29 mouse cellular contexts compared by ENCODE assay signal in the genomic region with DNA sequence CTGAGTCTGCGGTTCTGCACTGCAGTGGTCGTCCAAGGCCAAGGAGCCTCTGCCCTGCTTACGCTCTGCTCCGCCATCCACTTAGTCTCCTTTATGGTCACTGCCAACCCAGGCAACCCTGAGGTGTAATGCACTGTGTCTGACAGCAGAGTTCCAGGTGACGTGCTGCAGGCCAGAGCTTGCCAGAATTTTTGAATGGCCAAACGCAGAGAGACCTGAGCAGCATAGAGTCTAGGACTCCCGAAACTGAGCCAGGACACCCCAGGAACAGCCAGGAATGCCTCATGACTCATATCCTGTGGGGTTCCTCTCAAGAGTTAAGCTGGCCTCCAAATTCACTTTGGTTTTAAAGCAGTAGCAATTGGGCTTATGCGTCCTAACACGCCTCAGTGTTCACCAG.
DNase-seq lines count a peak whose midpoint lies in the region; ATAC-seq and TF ChIP-seq lines count a peak whose summit lies in the region.
"Had no signal": no experiment of that assay in that cellular context is flagged by ENCODE, and none has a peak within 500 bp of the region (broad histone marks: within the 10 kb centered on the region; RNA-seq: fewer than 3 reads in every experiment).

No protein-coding gene starts in this region.

- no peak overlapping the region for H3K4me3 ChIP-seq in cerebellum, adult 2 months (replicated peaks; ENCODE audit: insufficient read depth, low read depth, low read length)
- no peak overlapping the region for H3K4me3 ChIP-seq in hindbrain, embryonic 12.5 days
- no peak overlapping the region for H3K4me3 ChIP-seq in hindbrain, postnatal 0 days (ENCODE audit: low read length)
- H3K4me3 ChIP-seq in midbrain, embryonic 16.5 days (ENCODE audit: low read depth, low read length) = no peak overlapping the region
- H3K4me3 ChIP-seq: erythroblast, embryonic 14.5 days; forebrain, embryonic 12.5 days; heart, embryonic 10.5 days; heart, embryonic 15.5 days; hindbrain, embryonic 15.5 days; liver, embryonic 15.5 days; myocyte had no signal

- H3K36me3 ChIP-seq in hindbrain, embryonic 12.5 days = no peaks in the 10 kb centered on the region
- no peaks in the 10 kb centered on the region for H3K36me3 ChIP-seq in hindbrain, postnatal 0 days (ENCODE audit: insufficient read depth, low read length)
- no peaks in the 10 kb centered on the region for H3K36me3 ChIP-seq in midbrain, embryonic 16.5 days (ENCODE audit: control insufficient read depth, insufficient read depth, low read length)
- H3K36me3 ChIP-seq: forebrain, embryonic 12.5 days; heart, embryonic 10.5 days; heart, embryonic 15.5 days; hindbrain, embryonic 15.5 days; liver, embryonic 15.5 days had no signal

- peak overlapping the region; percentile 4; the same call in 1 of the 2 replicates for H3K9ac ChIP-seq in hindbrain, embryonic 12.5 days
- H3K9ac ChIP-seq in hindbrain, postnatal 0 days (replicated peaks; ENCODE audit: low read length) = no peak overlapping the region
- no peak overlapping the region for H3K9ac ChIP-seq in midbrain, embryonic 16.5 days (ENCODE audit: low read depth, low read length)
- H3K9ac ChIP-seq: forebrain, embryonic 12.5 days; forebrain, postnatal 0 days; heart, embryonic 15.5 days; hindbrain, embryonic 15.5 days; liver, embryonic 15.5 days; lung, embryonic 14.5 days had no signal

- no peak overlapping the region for H3K4me2 ChIP-seq in hindbrain, embryonic 12.5 days (replicated peaks)
- H3K4me2 ChIP-seq in hindbrain, postnatal 0 days (ENCODE audit: low read depth, low read length) = no peak overlapping the region
- no peak overlapping the region for H3K4me2 ChIP-seq in midbrain, embryonic 16.5 days (ENCODE audit: low read length)
- H3K4me2 ChIP-seq: forebrain, embryonic 12.5 days; heart, embryonic 15.5 days; hindbrain, embryonic 15.5 days; liver, embryonic 15.5 days; lung, embryonic 14.5 days; midbrain, embryonic 11.5 days had no signal

- TF ChIP-seq CTCF in cerebellum, adult 2 months (IDR thresholded peaks at IDR 0.05; ENCODE audit: borderline replicate concordance, insufficient read depth, low read depth, low read length) = no peak
- TF ChIP-seq CTCF in hindbrain, postnatal 0 days (IDR thresholded peaks at IDR 0.05; ENCODE audit: low read depth) = no peak

- no peaks in the 10 kb centered on the region for H3K27me3 ChIP-seq in cerebellum, adult 2 months (ENCODE audit: control insufficient read depth, insufficient read depth, low read length)
- peaks cover 4% of the 10 kb centered on the region; the same call in 1 of the 2 replicates for H3K27me3 ChIP-seq in hindbrain, embryonic 12.5 days
- H3K27me3 ChIP-seq in hindbrain, postnatal 0 days (ENCODE audit: insufficient read depth, low read length) = no peaks in the 10 kb centered on the region
- H3K27me3 ChIP-seq in midbrain, embryonic 16.5 days (ENCODE audit: control insufficient read depth, insufficient read depth, low read depth, low read length) = 0 out of 2 replicates have a peak, but pooled peaks cover under 1% of the 10 kb centered on the region
- H3K27me3 ChIP-seq: hindbrain, embryonic 15.5 days had no signal

- peak; percentile 47 to 70 for DNase-seq in cerebellum, adult 2 months
- DNase-seq in hindbrain, postnatal 0 days (ENCODE audit: low spot score) = no peak
- peak; percentile 37 for DNase-seq in 3T3-L1 (ENCODE audit: low read depth, low spot score)
- DNase-seq in cerebellum, postnatal 25 days = peak; percentile 53 to 65
- no peak for DNase-seq in lung, postnatal 25 days (ENCODE audit: low spot score)
- DNase-seq: adrenal gland, postnatal 10 days; forebrain, postnatal 0 days; gastrocnemius, postnatal 10 days; heart, postnatal 36 days; kidney, adult 2 months; kidney, postnatal 36 days; layer of hippocampus, postnatal 36 days; lung, embryonic 14.5 days; lung, postnatal 14 days; right cerebral cortex, adult 18-20 months; spleen, adult 18-20 months; thymus, postnatal 14 days had no signal

- no peaks in the 10 kb centered on the region for H3K9me3 ChIP-seq in hindbrain, embryonic 12.5 days (replicated peaks)
- H3K9me3 ChIP-seq in hindbrain, postnatal 0 days (ENCODE audit: low read length) = no peaks in the 10 kb centered on the region
- no peaks in the 10 kb centered on the region for H3K9me3 ChIP-seq in midbrain, embryonic 16.5 days (replicated peaks; ENCODE audit: control insufficient read depth, low read length, poor library complexity, severe bottlenecking)
- H3K9me3 ChIP-seq: forebrain, embryonic 12.5 days; heart, embryonic 10.5 days; heart, embryonic 15.5 days; hindbrain, embryonic 15.5 days; liver, embryonic 15.5 days had no signal

- no peak for TF ChIP-seq POLR2A in cerebellum, adult 2 months (IDR thresholded peaks at IDR 0.05; ENCODE audit: borderline replicate concordance, insufficient read depth, low read length)

- no peak for ATAC-seq in cerebellum, adult (ENCODE audit: insufficient number of reproducible peaks, low FRiP score, low TSS enrichment)
- ATAC-seq in hindbrain, embryonic 12.5 days (ENCODE audit: low FRiP score) = no peak
- ATAC-seq in hindbrain, postnatal 0 days = no peak
- ATAC-seq in midbrain, embryonic 16.5 days = no peak
- ATAC-seq: forebrain, postnatal 0 days; Patski had no signal

- H3K27ac ChIP-seq in cerebellum, adult 2 months (ENCODE audit: insufficient read depth, low read length) = no peak overlapping the region
- no peak overlapping the region for H3K27ac ChIP-seq in hindbrain, embryonic 12.5 days
- no peak overlapping the region for H3K27ac ChIP-seq in hindbrain, postnatal 0 days
- H3K27ac ChIP-seq in midbrain, embryonic 16.5 days (ENCODE audit: low read length) = no peak overlapping the region
- H3K27ac ChIP-seq: forebrain, embryonic 12.5 days; heart, embryonic 10.5 days; heart, embryonic 15.5 days; hindbrain, embryonic 15.5 days; liver, embryonic 15.5 days had no signal

- WGBS in cerebellum, adult 2 months = 42% methylated on average over 9 of the region's 9 CpGs
- WGBS in hindbrain, embryonic 12.5 days = 91% methylated on average over 9 of the region's 9 CpGs
- WGBS in hindbrain, postnatal 0 days = 89% methylated on average over 9 of the region's 9 CpGs
- 93% methylated on average over 9 of the region's 9 CpGs for WGBS in midbrain, embryonic 16.5 days

- peaks cover 9% of the 10 kb centered on the region for H3K4me1 ChIP-seq in cerebellum, adult 2 months (ENCODE audit: control insufficient read depth, insufficient read depth, low read length)
- H3K4me1 ChIP-seq in hindbrain, embryonic 12.5 days = peaks cover 14% of the 10 kb centered on the region
- no peaks in the 10 kb centered on the region for H3K4me1 ChIP-seq in hindbrain, postnatal 0 days (ENCODE audit: insufficient read depth, low read length)
- H3K4me1 ChIP-seq in midbrain, embryonic 16.5 days (ENCODE audit: control insufficient read depth, insufficient read depth, low read length) = no peaks in the 10 kb centered on the region
- H3K4me1 ChIP-seq: forebrain, embryonic 12.5 days; liver, embryonic 15.5 days had no signal

Comparison
In these comparisons a context has a peak if more than half of its experiments do, and no peak if none do; other contexts are left out.
1. DNase-seq: peak in cerebellum, adult 2 months (2 of 2), 3T3-L1 (single experiment) and cerebellum, postnatal 25 days (2 of 2); none in hindbrain, postnatal 0 days (single experiment) and lung, postnatal 25 days (single experiment).